In the genomic region with DNA sequence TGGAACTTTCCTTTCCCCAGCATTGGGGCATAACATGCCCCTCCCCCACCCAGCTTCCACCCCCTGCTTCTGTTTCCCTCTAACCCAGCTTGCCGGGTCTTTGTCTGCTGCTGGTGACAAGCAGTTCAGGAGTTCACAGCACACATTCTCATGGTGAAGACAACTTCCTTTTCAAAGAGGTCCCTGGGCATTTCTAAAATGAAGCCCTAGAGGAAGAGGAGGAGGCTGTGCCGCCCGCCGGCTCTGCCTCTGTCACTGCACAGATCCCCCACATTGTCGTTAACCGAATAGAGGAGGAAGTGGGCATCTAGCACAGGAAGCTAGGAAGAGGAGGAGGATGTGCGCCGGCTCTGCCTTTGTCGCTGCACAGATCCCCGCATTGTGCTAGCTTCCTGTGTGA, we compare ENCODE assay signal across 7 mouse cellular contexts.
DNase-seq lines count a peak whose midpoint lies in the region; ATAC-seq and TF ChIP-seq lines count a peak whose summit lies in the region.

No protein-coding gene starts in this region.

- no peaks in the 10 kb centered on the region for H3K27me3 ChIP-seq in testis, adult 2 months (ENCODE audit: control insufficient read depth, insufficient read depth, low read length)
- no peaks in the 10 kb centered on the region for H3K27me3 ChIP-seq in embryonic facial prominence, embryonic 14.5 days (replicated peaks; ENCODE audit: control insufficient read depth, insufficient read depth, low read length)
- H3K27me3 ChIP-seq in kidney, postnatal 0 days (ENCODE audit: insufficient read depth, low read length), result no peaks in the 10 kb centered on the region
- H3K27me3 ChIP-seq in midbrain, embryonic 15.5 days (replicated peaks), result no peaks in the 10 kb centered on the region

- ATAC-seq in embryonic facial prominence, embryonic 14.5 days (ENCODE audit: low read depth), result no peak
- ATAC-seq in kidney, postnatal 0 days (replicated peaks; ENCODE audit: low FRiP score, low read depth), result 0 out of 2 replicates have a peak, but pooled peaks have one; percentile 26
- ATAC-seq in midbrain, embryonic 15.5 days (replicated peaks), result 0 out of 2 replicates have a peak, but pooled peaks have one; percentile 15
- ATAC-seq in cerebellum, adult (ENCODE audit: insufficient number of reproducible peaks, low FRiP score, low TSS enrichment), result no peak

- peaks cover 4% of the 10 kb centered on the region for H3K4me1 ChIP-seq in testis, adult 2 months (ENCODE audit: control insufficient read depth, insufficient read depth, low read length)
- peaks cover 22% of the 10 kb centered on the region for H3K4me1 ChIP-seq in embryonic facial prominence, embryonic 14.5 days (ENCODE audit: control insufficient read depth, insufficient read depth, low read length)
- H3K4me1 ChIP-seq in kidney, postnatal 0 days (replicated peaks; ENCODE audit: insufficient read depth, low read length), result peaks cover 15% of the 10 kb centered on the region; the same call in 1 of the 2 replicates
- H3K4me1 ChIP-seq in midbrain, embryonic 15.5 days, result peaks cover 32% of the 10 kb centered on the region

- peak overlapping the region; percentile 26; the same call in 1 of the 2 replicates for H3K9ac ChIP-seq in embryonic facial prominence, embryonic 14.5 days (ENCODE audit: low read depth, low read length)
- H3K9ac ChIP-seq in kidney, postnatal 0 days (ENCODE audit: low read depth, low read length), result no peak overlapping the region
- H3K9ac ChIP-seq in midbrain, embryonic 15.5 days, result 0 out of 2 replicates have a peak overlapping the region, but pooled peaks have one; percentile 4

- no peak overlapping the region for H3K4me3 ChIP-seq in testis, adult 2 months (ENCODE audit: control insufficient read depth, low read depth, low read length)
- H3K4me3 ChIP-seq in embryonic facial prominence, embryonic 14.5 days (ENCODE audit: low read depth, low read length), result no peak overlapping the region
- H3K4me3 ChIP-seq in kidney, postnatal 0 days (replicated peaks; ENCODE audit: low read depth, low read length), result no peak overlapping the region
- no peak overlapping the region for H3K4me3 ChIP-seq in midbrain, embryonic 15.5 days

- no peak for TF ChIP-seq CTCF in testis, adult 2 months (IDR thresholded peaks at IDR 0.05; ENCODE audit: control insufficient read depth, insufficient read depth, insufficient replicate concordance, low read depth, low read length)
- TF ChIP-seq CTCF in kidney, postnatal 0 days (IDR thresholded peaks at IDR 0.05; ENCODE audit: low read depth), result no peak

- 0 out of 2 replicates have a peak overlapping the region, but pooled peaks have one; percentile 13 for H3K27ac ChIP-seq in testis, adult 2 months (ENCODE audit: control insufficient read depth, insufficient read depth, low read depth, low read length)
- H3K27ac ChIP-seq in embryonic facial prominence, embryonic 14.5 days (replicated peaks; ENCODE audit: low read depth, low read length), result 0 out of 2 replicates have a peak overlapping the region, but pooled peaks have one; percentile 11
- peak overlapping the region; percentile 68 for H3K27ac ChIP-seq in kidney, postnatal 0 days
- peak overlapping the region; percentile 39; the same call in 1 of the 2 replicates for H3K27ac ChIP-seq in midbrain, embryonic 15.5 days

- no peak for DNase-seq in testis, postnatal 10 days (ENCODE audit: low spot score)
- peak; percentile 63 for DNase-seq in embryonic facial prominence, embryonic 14.5 days (ENCODE audit: low spot score)
- DNase-seq in kidney, postnatal 0 days (ENCODE audit: low spot score), result peak; percentile 44
- no peak for DNase-seq in spleen, postnatal 14 days (ENCODE audit: low spot score in 2 of 2)

- no peaks in the 10 kb centered on the region for H3K36me3 ChIP-seq in testis, adult 2 months (ENCODE audit: control insufficient read depth, insufficient read depth, low read length)
- H3K36me3 ChIP-seq in embryonic facial prominence, embryonic 14.5 days (ENCODE audit: control insufficient read depth, insufficient read depth, low read length), result no peaks in the 10 kb centered on the region
- H3K36me3 ChIP-seq in kidney, postnatal 0 days (ENCODE audit: insufficient read depth, low read length), result no peaks in the 10 kb centered on the region
- no peaks in the 10 kb centered on the region for H3K36me3 ChIP-seq in midbrain, embryonic 15.5 days (replicated peaks)

- peak overlapping the region; percentile 22 for H3K4me2 ChIP-seq in embryonic facial prominence, embryonic 14.5 days (ENCODE audit: low read depth, low read length)
- H3K4me2 ChIP-seq in kidney, postnatal 0 days (ENCODE audit: low read length), result no peak overlapping the region
- H3K4me2 ChIP-seq in midbrain, embryonic 15.5 days, result peak overlapping the region; percentile 14; the same call in 1 of the 2 replicates

- 14% methylated on average over 10 of the region's 10 CpGs for WGBS in embryonic facial prominence, embryonic 14.5 days
- 33% methylated on average over 10 of the region's 10 CpGs for WGBS in kidney, postnatal 0 days
- 23% methylated on average over 10 of the region's 10 CpGs for WGBS in midbrain, embryonic 15.5 days

- TF ChIP-seq POLR2A in testis, adult 2 months (IDR thresholded peaks at IDR 0.05; ENCODE audit: control insufficient read depth, low read depth, low read length), result no peak

- H3K9me3 ChIP-seq in embryonic facial prominence, embryonic 14.5 days (ENCODE audit: control insufficient read depth, low read length), result no peaks in the 10 kb centered on the region
- no peaks in the 10 kb centered on the region for H3K9me3 ChIP-seq in kidney, postnatal 0 days (replicated peaks; ENCODE audit: low read length)
- no peaks in the 10 kb centered on the region for H3K9me3 ChIP-seq in midbrain, embryonic 15.5 days

Comparison
In these comparisons a context has a peak if more than half of its experiments do, and no peak if none do; other contexts are left out.
1. H3K27ac ChIP-seq: peak in every context shown above with its lines; median percentile 68 in kidney, postnatal 0 days; 39 in midbrain, embryonic 15.5 days; 13 in testis, adult 2 months; 11 in embryonic facial prominence, embryonic 14.5 days.
2. DNase-seq: peak in embryonic facial prominence, embryonic 14.5 days (single experiment) and kidney, postnatal 0 days (single experiment); none in testis, postnatal 10 days (single experiment) and spleen, postnatal 14 days (0 of 2).
3. ATAC-seq: peak in kidney, postnatal 0 days (single experiment) and midbrain, embryonic 15.5 days (single experiment); none in embryonic facial prominence, embryonic 14.5 days (single experiment) and cerebellum, adult (single experiment).